Mouse (Mus musculus) layer of hippocampus, adult 11-12 months (tissue): Measurements from ENCODE around the gene Arhgef38.
A peak's percentile ranks its signal among the peaks of the same experiment; 100 is the strongest.

Experiments used
- DNase-seq: peaks from one replicate; pipeline ENCODE4 v3.0.0; 2022; ENCODE audit warnings: low spot score

Gene Arhgef38

GRCm38 (mm10) chr3:133234821-133235295 is at the start of gene Arhgef38:
Gene Arhgef38 (minus strand): TSS chr3:133234949.
- no peak for DNase-seq

DNA sequence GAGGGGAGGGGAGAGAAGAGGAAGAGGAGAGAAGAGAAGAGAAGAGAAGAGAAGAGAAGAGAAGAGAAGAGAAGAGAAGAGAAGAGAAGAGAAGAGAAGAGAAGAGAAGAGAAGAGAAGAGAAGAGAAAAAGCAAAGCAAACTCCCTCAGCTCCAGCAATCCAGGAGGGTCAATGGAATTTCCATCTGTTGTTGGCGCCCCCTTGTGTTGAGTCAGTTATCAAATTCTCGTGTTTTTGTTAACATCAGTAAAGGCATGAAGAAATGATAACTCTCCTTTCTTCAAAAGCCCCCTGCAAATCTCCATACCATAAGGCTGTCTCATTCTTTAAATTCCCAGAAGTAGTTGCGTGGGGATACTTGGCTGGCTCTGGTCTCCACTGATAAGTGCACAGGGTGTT is 37.1 kb upstream of the Arhgef38 start:
- DNase-seq = peak; percentile 88

GRCm38 (mm10) chr3:133258860-133259259 is 24.1 kb upstream of the Arhgef38 start:
- no peak for DNase-seq

DNA sequence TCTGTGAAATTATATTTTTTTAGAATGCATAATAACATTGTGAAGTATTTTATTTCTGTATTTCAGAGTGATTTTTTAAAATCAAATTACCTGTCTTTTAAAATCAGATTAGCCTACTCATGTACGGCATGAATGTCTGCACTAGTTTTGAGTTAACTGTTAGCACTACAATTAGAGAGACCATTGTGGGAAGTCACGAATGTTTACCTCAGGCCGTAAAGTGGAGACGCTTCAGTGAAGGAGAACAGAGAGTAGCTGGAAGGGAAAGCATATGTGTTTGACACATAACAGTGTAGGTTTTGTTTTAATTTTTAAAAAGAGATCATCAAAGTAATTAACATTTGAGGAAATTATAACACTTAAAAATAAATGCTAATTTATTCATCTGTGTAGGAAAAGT is 21.1 kb upstream of the Arhgef38 start:
- no peak for DNase-seq

DNA sequence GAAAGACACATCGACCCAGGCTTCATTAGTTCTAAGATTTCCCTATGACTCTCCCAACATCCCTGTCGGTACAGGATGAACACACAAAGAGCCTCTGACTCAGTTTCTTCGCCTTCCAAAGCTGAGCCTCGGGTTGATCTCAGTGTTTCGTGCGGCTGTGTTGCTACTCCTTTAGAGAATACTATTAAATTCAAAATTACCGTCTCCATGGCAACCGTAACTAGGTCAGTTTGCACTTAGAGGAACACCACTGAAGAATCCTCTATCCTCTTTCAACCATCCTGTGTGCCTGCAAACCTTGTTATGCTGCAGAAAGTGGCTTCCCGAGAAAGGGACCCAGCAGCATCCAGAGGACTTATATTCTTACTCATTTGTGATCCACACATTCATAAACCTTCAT is 9.3 kb upstream of the Arhgef38 start:
- peak; percentile 28 for DNase-seq

DNA sequence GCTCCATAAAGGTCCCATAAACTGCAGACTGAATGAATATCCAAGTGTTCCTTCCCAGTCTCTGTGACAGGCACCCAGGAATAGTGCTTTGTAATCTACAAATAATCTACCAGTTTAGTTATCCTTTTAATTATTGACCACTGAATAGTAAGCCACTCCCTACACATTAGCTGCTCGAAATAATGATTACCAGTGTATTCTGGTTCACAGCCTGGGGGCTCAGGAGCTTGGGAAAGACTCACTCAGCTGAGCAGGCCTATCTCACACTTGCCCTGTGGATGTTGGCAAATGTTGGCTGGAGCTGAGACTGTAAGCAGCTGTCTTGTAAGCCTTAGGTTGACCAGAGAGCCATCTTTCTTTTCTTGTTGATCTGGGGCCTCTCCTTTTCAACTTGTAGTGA is 7.2 kb upstream of the Arhgef38 start:
- no peak for DNase-seq

GRCm38 (mm10) chr3:133233993-133234392 is 756 bp downstream of the Arhgef38 start:
- DNase-seq = no peak

- no peak for DNase-seq
These were observed 4.3 kb downstream of the Arhgef38 start for GRCm38 (mm10) chr3:133230427-133230826.

GRCm38 (mm10) chr3:133229594-133229993 is 5.2 kb downstream of the Arhgef38 start:
- no peak for DNase-seq

GRCm38 (mm10) chr3:133227258-133228012 is 7.3 kb downstream of the Arhgef38 start:
- no peak for DNase-seq

GRCm38 (mm10) chr3:133218501-133218900 is 16.2 kb downstream of the Arhgef38 start:
- no peak for DNase-seq

DNA sequence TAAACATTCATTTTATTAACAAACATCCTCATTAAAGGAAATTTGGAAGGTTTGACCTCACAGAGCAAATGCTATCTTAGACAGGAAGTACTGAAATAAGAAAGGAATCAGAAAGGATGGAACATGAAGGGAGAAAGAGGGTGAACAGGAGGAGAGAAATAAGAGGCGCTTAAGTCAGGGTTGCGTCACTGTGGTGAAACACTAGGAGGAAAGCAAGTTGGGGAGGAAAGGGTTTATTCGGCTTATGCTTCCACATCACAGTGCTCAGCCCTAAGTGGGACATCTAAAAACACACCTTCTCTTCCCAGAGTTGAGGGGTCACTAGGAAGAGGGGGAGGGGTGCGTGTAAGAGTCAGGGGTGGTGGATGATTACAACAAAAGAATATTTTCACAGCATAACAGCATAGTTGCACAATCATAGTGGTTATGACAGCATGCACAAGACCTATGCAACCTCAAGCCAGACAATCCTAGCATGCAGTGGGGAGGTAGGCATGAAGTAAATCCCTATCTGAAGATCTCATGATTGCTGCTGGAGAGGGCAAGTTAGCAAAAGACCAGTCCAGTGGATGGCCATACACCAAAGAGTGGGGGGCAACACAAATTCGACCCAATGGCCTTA is 19.4 kb downstream of the Arhgef38 start:
- no peak for DNase-seq

GRCm38 (mm10) chr3:133213434-133214114 is 21.2 kb downstream of the Arhgef38 start:
- no peak for DNase-seq

GRCm38 (mm10) chr3:133211324-133211723 is 23.4 kb downstream of the Arhgef38 start:
- no peak for DNase-seq

DNA sequence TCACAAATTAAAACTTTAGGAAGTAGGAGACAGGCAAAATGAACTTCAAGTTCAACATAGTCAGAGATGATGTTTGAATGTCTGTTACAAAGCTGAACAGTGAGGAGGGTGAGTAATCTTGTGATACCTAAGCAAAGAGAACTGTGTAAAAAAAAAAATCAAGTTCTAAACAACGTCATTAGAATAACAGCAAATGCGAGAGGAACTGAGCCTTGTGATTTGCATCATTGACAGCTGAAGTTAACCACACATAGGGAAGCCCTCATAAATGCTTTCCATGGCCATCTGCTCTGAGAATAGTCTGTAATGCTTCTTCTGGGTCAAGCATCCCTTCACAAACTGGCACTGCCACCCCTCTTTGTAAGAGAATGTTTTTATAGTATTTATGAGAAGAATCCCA is 31.0 kb downstream of the Arhgef38 start:
- DNase-seq = no peak

DNA sequence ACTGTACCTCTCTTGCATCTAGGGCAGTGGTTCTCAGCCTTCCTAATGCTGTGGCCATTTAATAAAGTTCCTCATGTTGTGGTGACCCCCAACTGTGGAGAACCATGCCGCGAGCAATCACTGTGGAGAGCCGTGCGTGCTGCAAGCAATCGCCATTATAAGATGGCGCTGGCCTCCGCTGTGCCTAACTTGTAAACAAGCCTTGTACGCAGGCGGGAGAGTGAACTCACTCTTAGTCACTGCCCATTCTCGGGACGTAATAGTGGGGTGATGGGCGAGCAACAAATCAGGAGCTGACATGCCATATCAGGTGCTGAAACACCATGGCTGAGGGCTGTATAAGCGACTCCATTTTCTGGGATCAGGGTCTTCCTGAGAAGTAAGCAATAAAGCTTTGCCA is 32.6 kb downstream of the Arhgef38 start:
- no peak for DNase-seq

GRCm38 (mm10) chr3:133188930-133189329 is 45.8 kb downstream of the Arhgef38 start:
- DNase-seq = no peak

DNA sequence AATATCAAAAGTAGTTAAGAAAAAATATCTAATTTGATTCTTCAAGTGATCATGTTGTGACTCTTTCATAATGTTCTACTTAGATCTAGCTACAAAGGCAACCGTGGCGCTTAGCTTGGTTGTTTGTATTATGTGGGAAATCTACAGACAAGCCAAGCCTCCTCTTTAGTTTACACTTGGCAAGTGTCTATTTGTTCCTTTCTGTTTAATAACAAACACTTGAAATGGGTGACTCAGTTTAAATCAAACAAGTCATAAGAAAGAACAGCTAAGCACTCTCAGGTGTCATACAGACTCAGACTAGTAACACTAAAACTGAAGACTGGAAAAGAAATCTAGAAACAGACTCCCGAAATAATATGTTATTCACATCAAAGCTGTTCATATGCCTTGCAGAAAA is 47.2 kb downstream of the Arhgef38 start:
- DNase-seq = no peak

DNA sequence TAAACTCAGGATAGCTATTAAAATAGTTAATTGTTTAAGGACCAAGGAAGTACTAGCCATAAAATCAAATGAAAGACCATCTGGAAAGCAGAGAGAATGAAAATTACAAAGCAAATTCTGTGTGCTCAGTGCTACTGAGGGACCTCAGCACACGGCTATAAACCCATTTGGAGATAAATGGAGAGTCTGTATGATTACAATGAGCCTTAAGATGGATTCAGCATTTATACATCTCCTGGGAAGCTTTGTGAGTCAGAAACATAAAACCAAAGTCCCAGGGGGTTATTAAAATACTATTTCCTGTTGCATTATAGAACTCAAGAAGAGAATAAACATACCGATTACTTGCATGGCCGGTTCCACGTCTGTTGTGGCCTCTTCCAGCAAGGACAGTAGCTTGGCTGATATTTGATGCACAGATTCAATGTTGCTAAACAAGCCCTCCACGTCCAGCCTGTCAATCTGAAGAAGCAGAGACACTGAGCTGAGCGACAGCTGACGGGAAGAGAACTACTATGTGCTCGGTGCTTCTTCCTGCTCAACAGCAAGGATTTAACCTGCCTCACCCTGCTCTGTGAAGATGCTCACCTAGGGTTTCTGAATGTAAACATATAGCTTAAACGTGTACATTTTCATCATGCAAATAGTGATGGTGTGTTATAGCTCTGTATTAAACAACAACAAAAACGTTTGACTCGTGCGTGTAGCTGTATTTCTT is 58.6 kb downstream of the Arhgef38 start:
- DNase-seq = no peak

- DNase-seq = no peak
These were observed 62.5 kb downstream of the Arhgef38 start for GRCm38 (mm10) chr3:133172291-133172690.

- DNase-seq = peak; percentile 12
These were observed 65.0 kb downstream of the Arhgef38 start for GRCm38 (mm10) chr3:133169737-133170136.

DNA sequence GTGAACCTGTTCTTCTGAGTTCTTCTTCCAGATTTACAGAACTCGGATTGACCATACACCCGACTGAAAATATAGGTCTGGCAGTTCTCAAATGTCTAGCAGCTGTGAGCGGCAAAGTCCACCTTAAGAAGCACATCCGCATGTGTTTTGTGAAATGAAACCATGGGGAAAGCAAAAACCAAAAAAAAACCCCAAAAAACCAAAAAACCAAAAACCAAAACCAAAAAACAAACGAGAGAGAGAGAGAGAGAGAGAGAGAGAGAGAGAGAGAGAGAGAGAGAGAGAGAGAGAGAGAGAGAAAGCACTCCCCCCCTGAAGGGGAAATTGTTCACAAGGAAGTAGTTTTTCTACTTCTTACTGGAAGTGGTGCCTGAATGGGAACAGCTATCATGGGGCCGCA is 67.2 kb downstream of the Arhgef38 start:
- no peak for DNase-seq
